Mouse (Mus musculus): ENCODE measurements at regions not wholly inside any gene's neighbourhood (a gene's known extent, or its start where the extent isn't known, plus 50 kb on each side); places are given as distances from the start of the nearest gene placed in this dataset.

GRCm38 (mm10) chr16:5537286-5538204, 281.8 kb upstream of the Eef2kmt start:
- DNase-seq: peak; percentile 13

- no peak for DNase-seq
These were observed 280.8 kb upstream of the Eef2kmt start for GRCm38 (mm10) chr16:5536515-5536972.

GRCm38 (mm10) chr16:5535414-5535813, 279.6 kb upstream of the Eef2kmt start:
- DNase-seq: peak; percentile 17

- peak; percentile 24 for DNase-seq
These were observed 279.1 kb upstream of the Eef2kmt start for GRCm38 (mm10) chr16:5534862-5535261.

- DNase-seq: peak; percentile 8
These were observed 278.6 kb upstream of the Eef2kmt start for GRCm38 (mm10) chr16:5534385-5534784.

GRCm38 (mm10) chr16:5532281-5532680, 276.5 kb upstream of the Eef2kmt start:
- DNase-seq: no peak

GRCm38 (mm10) chr16:5529823-5530222, 274.0 kb upstream of the Eef2kmt start:
- DNase-seq: no peak

GRCm38 (mm10) chr16:5527936-5528335, 272.2 kb upstream of the Eef2kmt start:
- no peak for DNase-seq

- DNase-seq: peak; percentile 15
These were observed 268.6 kb upstream of the Eef2kmt start for GRCm38 (mm10) chr16:5524375-5524774.

- DNase-seq: no peak
These were observed 267.7 kb upstream of the Eef2kmt start for GRCm38 (mm10) chr16:5523402-5524021.

GRCm38 (mm10) chr16:5517746-5518145, 262.0 kb upstream of the Eef2kmt start:
- DNase-seq: no peak

GRCm38 (mm10) chr16:5515867-5516266, 260.1 kb upstream of the Eef2kmt start:
- DNase-seq: no peak

- no peak for DNase-seq
These were observed 251.5 kb upstream of the Eef2kmt start for GRCm38 (mm10) chr16:5507261-5507660.

- no peak for DNase-seq
These were observed 246.2 kb upstream of the Eef2kmt start for GRCm38 (mm10) chr16:5501961-5502360.

GRCm38 (mm10) chr16:5496051-5496685, 240.4 kb upstream of the Eef2kmt start:
- peak; percentile 60 for DNase-seq

- DNase-seq: no peak
These were observed 237.6 kb upstream of the Eef2kmt start for GRCm38 (mm10) chr16:5493352-5493751.

GRCm38 (mm10) chr16:5487259-5487658, 231.5 kb upstream of the Eef2kmt start:
- DNase-seq: no peak

GRCm38 (mm10) chr16:5483337-5483736, 227.6 kb upstream of the Eef2kmt start:
- DNase-seq: no peak

GRCm38 (mm10) chr16:5480148-5480547, 224.4 kb upstream of the Eef2kmt start:
- DNase-seq: no peak

GRCm38 (mm10) chr16:5478970-5479369, 223.2 kb upstream of the Eef2kmt start:
- no peak for DNase-seq

GRCm38 (mm10) chr16:5471321-5471720, 215.5 kb upstream of the Eef2kmt start:
- DNase-seq: peak; percentile 45

GRCm38 (mm10) chr16:5467587-5467986, 211.8 kb upstream of the Eef2kmt start:
- peak; percentile 29 for DNase-seq

GRCm38 (mm10) chr16:5466760-5467159, 211.0 kb upstream of the Eef2kmt start:
- peak; percentile 17 for DNase-seq
